Mouse (Mus musculus) kidney, adult 2 months (tissue): ENCODE results near the gene Hic2. TPM values are rescaled to one million over a fixed set of nuclear protein-coding genes. Genes with fewer than 3 reads are reported as not detected.
A peak's percentile ranks its signal among the peaks of the same experiment; 100 is the strongest.

Experiments used
- DNase-seq: peaks from one replicate; pipeline ENCODE4 v3.0.0; 2021
- H3K27ac ChIP-seq: fragments of 200-500 bp; 2 replicates; pipeline ENCODE4 v1.5.1; 2012; ENCODE audit warnings: low read depth, low read length, control low read depth, inconsistent platforms; ENCODE audit not compliant: insufficient read depth
- H3K27me3 ChIP-seq: fragments of 200-500 bp; replicated peaks from 2 replicates; pipeline ENCODE4 v1.6.1; 2012; ENCODE audit warnings: mild to moderate bottlenecking, moderate library complexity, low read length, inconsistent platforms; ENCODE audit not compliant: control insufficient read depth, insufficient read depth
- H3K36me3 ChIP-seq: fragments of 200-500 bp; 2 replicates; pipeline ENCODE4 v1.6.1; 2012; ENCODE audit warnings: mild to moderate bottlenecking, moderate library complexity, low read length, inconsistent platforms; ENCODE audit not compliant: control insufficient read depth, insufficient read depth
- H3K4me1 ChIP-seq: fragments of 200-500 bp; 2 replicates; pipeline ENCODE4 v1.6.1; 2011; ENCODE audit warnings: low read length; ENCODE audit not compliant: control insufficient read depth, insufficient read depth
- H3K4me3 ChIP-seq: fragments of 200-500 bp; 2 replicates; pipeline ENCODE4 v1.5.1; 2011; ENCODE audit warnings: mild to moderate bottlenecking, low read depth, low read length, control low read depth; ENCODE audit not compliant: insufficient read depth
- CTCF ChIP-seq: fragments of 200-500 bp; conservative IDR thresholded peaks from 2 replicates; pipeline ENCODE4 v1.5.1; 2011; ENCODE audit warnings: low read depth, mild to moderate bottlenecking, control low read depth, low read length, moderate library complexity, mixed read lengths; ENCODE audit not compliant: insufficient read depth, insufficient read length
- POLR2A ChIP-seq: fragments of 200-500 bp; IDR thresholded peaks from one replicate; pipeline ENCODE4 v1.6.1; 2011; ENCODE audit warnings: low read depth, low read length, control low read depth
- WGBS: fragments of 180-500 bp; shearing (Covaris S2); methylation state at CpG from one replicate; pipeline ENCODE4 v1.1.7; 2018; 5-methylcytosine and 5-hydroxymethylcytosine counted together
- polyA plus RNA-seq: library from polyadenylated mRNA; depleted of rRNA; stranded (reverse); fragments of >200 nt; gene quantifications from 2 replicates; pipeline ENCODE4 v1.2.3, GENCODE M21; 2012

Gene Hic2
- polyA plus RNA-seq, 1 experiment, result 1.5 TPM

- H3K36me3 ChIP-seq, result no peaks in the 10 kb centered on the region
- 73% methylated on average over 1 of the region's 1 CpGs for WGBS
Observed at GRCm38 (mm10) chr16:17261341-17261740, 28.0 kb downstream of the Hic2 start.

GRCm38 (mm10) chr16:17266113-17266512 is 32.7 kb downstream of the Hic2 start:
- no peaks in the 10 kb centered on the region for H3K27me3 ChIP-seq
- H3K4me3 ChIP-seq, result no peak overlapping the region
- no peak overlapping the region for H3K27ac ChIP-seq
- TF ChIP-seq POLR2A, result no peak
- no peak for TF ChIP-seq CTCF
- DNase-seq, result no peak
- WGBS, result 70% methylated on average over 3 of the region's 3 CpGs
- no peaks in the 10 kb centered on the region for H3K36me3 ChIP-seq
- no peaks in the 10 kb centered on the region for H3K4me1 ChIP-seq

More at GRCm38 (mm10) chr16:17261341-17261740, 28.0 kb downstream of the Hic2 start:
- TF ChIP-seq CTCF (no peak), POLR2A (no peak)
- no peak for DNase-seq
- H3K27ac ChIP-seq, result no peak overlapping the region
- H3K4me1 ChIP-seq, result no peaks in the 10 kb centered on the region
- H3K27me3 ChIP-seq, result no peaks in the 10 kb centered on the region
- no peak overlapping the region for H3K4me3 ChIP-seq

- Histone ChIP-seq H3K27me3 (no peaks in the 10 kb centered on the region), H3K36me3 (no peaks in the 10 kb centered on the region), H3K27ac (no peak overlapping the region), H3K4me1 (no peaks in the 10 kb centered on the region), H3K4me3 (no peak overlapping the region)
- TF ChIP-seq CTCF (no peak), POLR2A (no peak)
- 72% methylated on average over 5 of the region's 5 CpGs for WGBS
- DNase-seq, result no peak
Observed at GRCm38 (mm10) chr16:17267937-17268336, 34.6 kb downstream of the Hic2 start.

GRCm38 (mm10) chr16:17269872-17270271 is 36.5 kb downstream of the Hic2 start:
- H3K27me3 ChIP-seq, result no peaks in the 10 kb centered on the region
- TF ChIP-seq CTCF, result no peak
- TF ChIP-seq POLR2A, result no peak
- no peaks in the 10 kb centered on the region for H3K4me1 ChIP-seq
- no peak for DNase-seq
- H3K36me3 ChIP-seq, result no peaks in the 10 kb centered on the region
- H3K27ac ChIP-seq, result no peak overlapping the region
- 91% methylated on average over 5 of the region's 5 CpGs for WGBS
- no peak overlapping the region for H3K4me3 ChIP-seq

- DNase-seq, result peak; percentile 72
- 76% methylated on average over 4 of the region's 4 CpGs for WGBS
- TF ChIP-seq CTCF, result peak; percentile 30; the same call in 1 of the 2 replicates
- TF ChIP-seq POLR2A, result no peak
- Histone ChIP-seq H3K4me3 (no peak overlapping the region), H3K4me1 (no peaks in the 10 kb centered on the region), H3K36me3 (no peaks in the 10 kb centered on the region), H3K27me3 (no peaks in the 10 kb centered on the region), H3K27ac (no peak overlapping the region)
Observed at GRCm38 (mm10) chr16:17271124-17271523, 37.8 kb downstream of the Hic2 start.

- Histone ChIP-seq H3K27me3 (no peaks in the 10 kb centered on the region), H3K4me1 (no peaks in the 10 kb centered on the region), H3K4me3 (no peak overlapping the region), H3K27ac (no peak overlapping the region), H3K36me3 (no peaks in the 10 kb centered on the region)
- WGBS, result 76% methylated on average over 6 of the region's 6 CpGs
- no peak for TF ChIP-seq POLR2A
- TF ChIP-seq CTCF, result no peak
- DNase-seq, result no peak
Observed at GRCm38 (mm10) chr16:17271856-17272255, 38.5 kb downstream of the Hic2 start.

GRCm38 (mm10) chr16:17275721-17276120 is 42.3 kb downstream of the Hic2 start, which contains the start of gene Tmem191c:
Gene Tmem191c (plus strand): TSS chr16:17276077.
- H3K4me1 ChIP-seq, result no peaks in the 10 kb centered on the region
- DNase-seq, result no peak
- H3K27ac ChIP-seq, result peak within 1 kb of the TSS; percentile 26; the same call in 1 of the 2 replicates
- TF ChIP-seq POLR2A, result no peak
- no peak for TF ChIP-seq CTCF
- no peaks in the 10 kb centered on the region for H3K27me3 ChIP-seq
- H3K36me3 ChIP-seq, result no peaks in the 10 kb centered on the region; the same call in 1 of the 2 replicates
- WGBS, result 59% methylated on average over 7 of the region's 7 CpGs
- H3K4me3 ChIP-seq, result peak within 1 kb of the TSS; percentile 61
